Mouse (Mus musculus) CH12.LX (cell line): ENCODE measurements around the gene Gapvd1. TPM values are rescaled to one million over a fixed set of nuclear protein-coding genes. Genes with fewer than 3 reads are reported as not detected.

ENCODE experiments used
- DNase-seq: peaks from one replicate; pipeline ENCODE4 v3.0.0-alpha.2; 2013; ENCODE audit errors: extremely low read depth
- H3K27ac ChIP-seq: 2 replicates; pipeline ENCODE4 v1.5.1; 2012; ENCODE audit warnings: low read depth, mild to moderate bottlenecking, control low read depth, moderate library complexity; ENCODE audit not compliant: insufficient read depth
- H3K27me3 ChIP-seq: replicated peaks from 2 replicates; pipeline ENCODE3; 2012; ENCODE audit warnings: inconsistent platforms
- H3K36me3 ChIP-seq, 2 experiments: replicated peaks in 1 of 2; 2 replicates each; pipeline versions ENCODE3 to v1.6.1; 2012; ENCODE audit warnings: inconsistent platforms in 1 of 2, low read length in 1 of 2, mild to moderate bottlenecking in 1 of 2, mixed read lengths in 1 of 2, moderate library complexity in 1 of 2; ENCODE audit not compliant: control insufficient read depth in 1 of 2, insufficient read depth in 1 of 2
- H3K4me1 ChIP-seq, 2 experiments: 2 replicates each; pipeline ENCODE4 v1.6.1; 2012; ENCODE audit warnings: inconsistent platforms in 1 of 2, moderate library complexity in 1 of 2; ENCODE audit not compliant: insufficient read depth in 2 of 2, control insufficient read depth in 1 of 2
- H3K4me2 ChIP-seq: 2 replicates; pipeline ENCODE4 v1.6.1; 2012; ENCODE audit warnings: low read depth, mild to moderate bottlenecking, control low read depth; ENCODE audit not compliant: poor library complexity, insufficient read depth, severe bottlenecking
- H3K4me3 ChIP-seq, 3 experiments: fragments of 150-350 bp in 1 of 3; sonication (generic) in 1 of 3; replicated peaks in 1 of 3; 2 replicates each; pipeline versions ENCODE3 to v1.5.1; 2011 to 2012; ENCODE audit warnings: low read depth in 2 of 3, low read length in 2 of 3, mild to moderate bottlenecking in 2 of 3, moderate library complexity in 2 of 3, control low read depth in 1 of 3, improper control_type of control experiment in 1 of 3, inconsistent platforms in 1 of 3, mixed read lengths in 1 of 3; ENCODE audit not compliant: poor library complexity in 1 of 3
- H3K79me2 ChIP-seq: replicated peaks from 2 replicates; pipeline ENCODE4 v1.6.1; 2012; ENCODE audit warnings: mild to moderate bottlenecking, moderate library complexity; ENCODE audit not compliant: control insufficient read depth, poor library complexity, insufficient read depth, severe bottlenecking; ENCODE audit errors: extremely low read depth
- H3K9ac ChIP-seq: 2 replicates; pipeline ENCODE4 v1.6.1; 2012; ENCODE audit warnings: low read depth, mild to moderate bottlenecking, control low read depth, moderate library complexity; ENCODE audit not compliant: insufficient read depth
- H3K9me3 ChIP-seq: replicated peaks from 2 replicates; pipeline ENCODE3; 2012; ENCODE audit warnings: low read length, inconsistent platforms, mixed read lengths
- BHLHE40 ChIP-seq: IDR thresholded peaks from 2 replicates; pipeline ENCODE4 v1.6.1; 2011; ENCODE audit warnings: mild to moderate bottlenecking, low read depth, low read length, improper control_type of control experiment
- EP300 ChIP-seq: IDR thresholded peaks from 2 replicates; pipeline ENCODE4 v1.6.1; 2011; ENCODE audit warnings: low read length, improper control_type of control experiment
- ETS1 ChIP-seq: conservative IDR thresholded peaks from 2 replicates; pipeline ENCODE4 v1.6.1; 2012; ENCODE audit warnings: low read depth, mild to moderate bottlenecking, inconsistent platforms, low read length, improper control_type of control experiment, moderate library complexity
- GABPA ChIP-seq: IDR thresholded peaks from 2 replicates; pipeline ENCODE4 v1.6.1; 2012; ENCODE audit warnings: low read depth, low read length, improper control_type of control experiment, inconsistent platforms; ENCODE audit not compliant: insufficient replicate concordance
- HCFC1 ChIP-seq: IDR thresholded peaks from 2 replicates; pipeline ENCODE4 v1.6.1; 2012; ENCODE audit warnings: low read depth, mild to moderate bottlenecking, inconsistent platforms, low read length, improper control_type of control experiment
- JUND ChIP-seq: conservative IDR thresholded peaks from 2 replicates; pipeline ENCODE4 v1.6.1; 2011; ENCODE audit warnings: low read depth, low read length, improper control_type of control experiment
- MAFK ChIP-seq: IDR thresholded peaks from 2 replicates; pipeline ENCODE4 v1.6.1; 2011; ENCODE audit warnings: low read length, improper control_type of control experiment; ENCODE audit not compliant: insufficient replicate concordance
- MAX ChIP-seq: IDR thresholded peaks from 2 replicates; pipeline ENCODE4 v1.6.1; 2011; ENCODE audit warnings: low read length, improper control_type of control experiment
- MXI1 ChIP-seq: IDR thresholded peaks from 2 replicates; pipeline ENCODE4 v1.6.1; 2011; ENCODE audit warnings: mild to moderate bottlenecking, low read depth, low read length, improper control_type of control experiment
- PAX5 ChIP-seq: IDR thresholded peaks from 2 replicates; pipeline ENCODE4 v1.6.1; 2012; ENCODE audit warnings: low read length, inconsistent platforms, mixed read lengths
- SIN3A ChIP-seq: IDR thresholded peaks from 2 replicates; pipeline ENCODE4 v1.6.1; 2012; ENCODE audit warnings: low read length, improper control_type of control experiment, inconsistent platforms
- TBP ChIP-seq: conservative IDR thresholded peaks from 2 replicates; pipeline ENCODE4 v1.6.1; 2011; ENCODE audit warnings: low read depth, low read length, improper control_type of control experiment
- USF1 ChIP-seq: IDR thresholded peaks from 2 replicates; pipeline ENCODE4 v1.6.1; 2014; ENCODE audit warnings: low read depth, mild to moderate bottlenecking, inconsistent platforms, low read length, improper control_type of control experiment
- ZKSCAN1 ChIP-seq: IDR thresholded peaks from 2 replicates; pipeline ENCODE4 v1.6.1; 2012; ENCODE audit warnings: low read depth, inconsistent platforms, low read length, improper control_type of control experiment, borderline replicate concordance
- ZMIZ1 ChIP-seq: IDR thresholded peaks from 2 replicates; pipeline ENCODE4 v1.6.1; 2012; ENCODE audit warnings: low read depth, mild to moderate bottlenecking, inconsistent platforms, low read length, improper control_type of control experiment
- dilution Hi-C: fragments of 300-500 bp; cut with MboI; formaldehyde crosslinking; loops from 2 replicates; pipeline ENCODE4 v1.14.3; 2020; ENCODE audit warnings: low sequenced_read_pairs; ENCODE audit not compliant: extremely low pct_unique_long_range_greater_than_20kb, extremely low pct_ligation_motif_present
- in situ Hi-C: fragments of 300-500 bp; cut with MboI; formaldehyde crosslinking; loops from 3 replicates; pipeline ENCODE4 v1.14.3; 2019; ENCODE audit warnings: low sequenced_read_pairs, low pct_ligation_motif_present, low pct_unique_long_range_greater_than_20kb, mixed read lengths
- polyA plus RNA-seq: library from polyadenylated mRNA; unstranded; fragments of >175 nt; gene quantifications from 2 replicates; pipeline ENCODE4 v1.2.1, GENCODE M21; 2012; ENCODE audit warnings: low read depth; ENCODE audit not compliant: insufficient read length
- total RNA-seq, 2 experiments: library from RNA; depleted of rRNA; stranded (reverse); fragments of 300-350 nt in 1 of 2; fragments of >200 nt in 1 of 2; gene quantifications; 2 replicates each; pipeline ENCODE4 v1.2.3; 2012 to 2014

Gene Gapvd1
- total and polyA plus RNA-seq, 3 experiments, result 45.1 to 71.3 (median 47.0) TPM

GRCm38 (mm10) chr2:34629758-34630157 lies 125.3 kb downstream of the Gapvd1 start:
- no peak overlapping the region for H3K9ac ChIP-seq
- no peak overlapping the region for H3K4me3 ChIP-seq
- no peak overlapping the region for H3K4me2 ChIP-seq
- TF ChIP-seq TBP (no peak), EP300 (no peak), MXI1 (no peak), MAX (no peak), USF1 (no peak), HCFC1 (no peak), GABPA (no peak)
- dilution Hi-C loops (no loop called here), in situ Hi-C loops (loop anchor here (25.0 kb wide), 1 partner anchor 867 kb away; no protein-coding TSS in a partner anchor)
- no peak for DNase-seq
- no peak overlapping the region for H3K27ac ChIP-seq
- no peaks in the 10 kb centered on the region for H3K79me2 ChIP-seq
- peaks cover 0 to 17% of the 10 kb centered on the region in 2 experiments for H3K36me3 ChIP-seq
- H3K9me3 ChIP-seq, result no peaks in the 10 kb centered on the region
- H3K27me3 ChIP-seq, result no peaks in the 10 kb centered on the region
- peaks cover 3 to 7% of the 10 kb centered on the region in 2 experiments; a peak in 3 of 4 replicates for H3K4me1 ChIP-seq

GRCm38 (mm10) chr2:34628903-34629540 lies 126.0 kb downstream of the Gapvd1 start:
- Histone ChIP-seq H3K4me1 (peaks cover 3 to 7% of the 10 kb centered on the region in 2 experiments; a peak in 3 of 4 replicates), H3K4me2 (no peak overlapping the region), H3K36me3 (peaks cover 5 to 22% of the 10 kb centered on the region in 2 experiments)
- DNase-seq, result no peak
- dilution Hi-C loops, result no loop called here
- TF ChIP-seq ZMIZ1 (no peak), ETS1 (no peak), SIN3A (no peak), PAX5 (no peak), GABPA (no peak), MAFK (no peak), ZKSCAN1 (no peak), BHLHE40 (no peak), EP300 (no peak), HCFC1 (no peak), JUND (no peak)
- TF ChIP-seq, all 38 proteins: peak for 0
- in situ Hi-C loops, result loop anchor here (25.0 kb wide), 1 partner anchor 867 kb away; no protein-coding TSS in a partner anchor
- no peak overlapping the region for H3K27ac ChIP-seq
- H3K9ac ChIP-seq, result no peak overlapping the region
- no peaks in the 10 kb centered on the region for H3K79me2 ChIP-seq
- no peak overlapping the region for H3K4me3 ChIP-seq
- H3K9me3 ChIP-seq, result no peaks in the 10 kb centered on the region
- H3K27me3 ChIP-seq, result no peaks in the 10 kb centered on the region
